Mouse (Mus musculus): ENCODE data around the gene Pou2f3.

Gene Pou2f3

GRCm38 (mm10) chr9:43210190-43210682, at the start of gene Pou2f3:
Pou2f3 (minus strand) TSS chr9:43210369.
- DNase-seq, result peak; percentile 82 to 85

DNA sequence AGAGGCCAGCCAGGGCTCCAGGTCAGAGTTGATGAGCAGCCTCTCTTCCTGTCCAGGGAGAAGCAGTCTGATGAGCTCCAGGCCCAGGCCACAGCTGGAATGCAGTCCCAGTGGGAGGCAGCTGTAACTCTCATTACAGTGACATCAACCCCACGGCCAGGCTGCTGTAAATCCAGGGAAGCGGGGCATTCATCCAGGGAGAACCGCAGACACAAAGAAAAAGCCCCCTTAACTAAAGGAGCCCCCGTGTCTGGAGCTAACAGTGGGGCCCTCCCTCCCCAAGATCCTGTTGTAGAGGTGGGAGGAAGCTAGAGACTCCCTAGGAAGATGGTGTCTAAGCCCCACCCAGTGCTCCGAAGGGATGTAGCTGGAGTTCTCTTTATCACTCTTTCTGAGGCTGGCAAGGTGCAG, 43.1 kb upstream of the Pou2f3 start:
- peak; percentile 62 to 63 for DNase-seq

DNA sequence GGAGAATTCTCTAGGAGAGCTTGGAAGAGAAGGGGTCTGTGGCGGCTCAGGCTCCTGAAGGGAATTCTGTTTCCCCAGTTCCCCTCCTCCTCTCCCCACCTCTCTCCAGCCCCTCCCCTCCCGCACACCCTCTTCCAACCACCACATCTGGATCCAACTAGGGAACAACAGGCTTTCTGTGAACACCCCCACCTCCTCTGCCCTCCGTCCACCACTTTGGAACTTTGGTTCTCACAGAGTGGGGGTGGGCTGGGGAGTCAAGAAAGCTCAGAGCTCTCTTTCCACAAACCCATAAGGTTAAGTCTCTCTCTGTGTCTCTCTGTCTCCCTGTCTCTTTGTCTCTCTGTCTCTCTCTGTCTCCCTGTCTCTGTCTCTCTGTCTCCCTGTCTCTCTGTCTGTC, 42.6 kb upstream of the Pou2f3 start:
- no peak for DNase-seq

DNA sequence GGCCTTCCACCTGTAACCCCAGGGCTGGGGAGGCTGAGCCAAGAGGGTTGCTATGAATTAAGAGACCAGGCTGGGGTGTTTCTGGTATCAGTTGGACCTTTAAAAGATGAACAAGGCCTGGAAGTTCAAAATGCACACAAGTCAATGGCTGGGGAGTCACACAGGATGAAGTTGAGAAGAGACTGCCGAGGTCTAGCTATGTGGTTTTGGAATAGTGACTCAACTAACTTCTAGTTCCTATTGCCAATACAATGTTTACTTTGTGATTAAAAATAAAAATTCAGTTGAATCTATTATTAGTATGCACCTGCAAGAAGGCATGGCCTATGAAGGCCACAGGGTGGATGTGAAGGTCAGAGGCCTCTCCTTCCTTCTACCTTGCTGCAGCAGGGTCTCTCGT, 41.6 kb upstream of the Pou2f3 start:
- DNase-seq, result no peak

DNA sequence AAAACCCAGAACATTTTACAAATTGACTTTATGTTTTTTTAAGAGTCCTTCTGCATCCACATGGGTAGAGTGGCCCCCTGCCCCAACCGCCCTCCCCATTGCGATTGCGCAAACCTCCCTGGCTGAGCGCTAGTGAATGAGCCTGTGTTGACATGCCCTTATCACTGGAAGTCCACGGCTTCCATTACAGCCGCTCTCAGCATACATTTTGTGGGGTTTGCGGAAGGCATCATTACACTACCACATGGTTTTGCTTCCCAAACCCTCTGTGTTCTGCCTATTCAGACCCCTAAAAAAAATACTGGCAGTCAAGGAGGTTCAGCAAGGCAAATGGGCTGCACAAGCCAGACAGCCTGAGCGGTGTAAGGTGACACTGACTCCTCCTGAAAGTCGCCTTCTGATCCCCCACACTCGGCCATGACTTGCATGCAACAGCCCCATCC, 36.6 kb upstream of the Pou2f3 start:
- no peak for DNase-seq

DNA sequence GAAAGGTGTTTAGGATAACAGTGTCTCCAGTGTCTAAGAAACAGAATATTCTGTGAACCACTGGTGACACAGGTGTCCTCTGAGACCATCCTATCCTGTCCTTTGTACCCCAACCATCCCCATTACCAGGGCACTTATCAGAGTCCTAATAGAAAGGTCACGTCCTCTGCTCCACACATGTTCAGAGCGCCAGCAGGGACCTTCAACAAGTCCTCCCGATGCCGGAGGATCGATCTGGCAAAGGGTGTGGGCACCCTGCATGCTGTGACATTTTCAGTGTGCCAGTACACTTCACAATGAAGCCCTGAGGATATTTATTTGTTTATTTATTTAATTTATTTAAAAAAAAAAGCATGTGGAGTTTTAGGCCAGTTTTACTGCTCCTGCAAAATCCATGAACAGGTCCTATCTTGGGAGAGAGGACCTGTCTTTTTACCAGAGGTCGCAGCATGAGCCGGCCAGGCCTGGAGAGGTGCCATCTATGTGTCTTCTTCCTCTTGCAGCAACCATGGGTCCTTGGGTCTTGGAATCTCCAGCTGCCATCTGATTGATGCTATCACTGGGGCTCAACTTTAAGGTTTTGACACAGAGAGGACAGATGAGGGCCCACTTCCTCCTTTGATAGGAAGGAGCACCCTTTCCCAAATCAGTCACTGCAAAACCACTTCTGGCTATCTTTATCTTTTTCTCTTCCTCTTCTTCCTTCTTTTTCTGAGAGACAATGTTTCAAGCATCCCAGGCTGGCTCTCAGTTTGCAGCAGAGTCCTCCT, 35.8 kb upstream of the Pou2f3 start:
- no peak for DNase-seq

DNA sequence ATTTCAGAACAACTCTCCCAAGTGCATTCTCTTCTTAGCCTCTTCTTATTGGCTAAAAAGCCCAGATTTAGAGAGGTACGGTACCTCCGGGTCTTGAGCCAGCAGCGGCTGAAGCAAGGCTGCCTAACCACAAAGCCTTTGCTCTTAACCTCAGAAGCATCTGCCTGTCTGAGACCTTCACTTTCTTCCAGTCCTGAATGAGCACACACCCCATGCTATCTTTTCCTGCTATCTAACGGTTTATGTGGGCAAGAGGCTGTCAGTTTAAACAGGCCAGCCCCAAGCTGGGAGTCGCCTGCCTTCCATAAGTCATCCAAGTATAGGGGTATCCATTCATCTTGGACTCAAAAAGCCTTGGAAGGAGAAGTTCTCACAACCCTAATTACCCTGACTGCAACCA, 32.3 kb upstream of the Pou2f3 start:
- no peak for DNase-seq

- no peak for DNase-seq
Observed at GRCm38 (mm10) chr9:43241970-43242369, 31.8 kb upstream of the Pou2f3 start.

- no peak for DNase-seq
Observed at GRCm38 (mm10) chr9:43241291-43241690, 31.1 kb upstream of the Pou2f3 start.

DNA sequence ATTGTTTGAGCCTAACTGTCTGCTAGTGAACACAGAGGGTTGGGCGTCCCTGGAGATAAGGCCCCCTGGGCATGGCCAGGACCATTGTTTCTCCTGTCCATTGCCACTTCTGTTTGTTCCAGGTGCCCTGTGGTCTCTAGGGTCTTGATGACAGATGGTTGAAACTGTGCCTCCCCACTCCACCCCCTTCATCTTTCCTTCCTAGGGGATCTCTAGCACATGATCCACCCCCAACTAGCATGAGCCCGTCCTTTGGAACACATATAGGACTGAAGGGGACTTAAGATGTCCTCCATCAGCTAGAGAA, 30.4 kb upstream of the Pou2f3 start:
- DNase-seq, result no peak

- peak; percentile 91 to 94 for DNase-seq
Observed at GRCm38 (mm10) chr9:43239712-43240593, 29.8 kb upstream of the Pou2f3 start, which contains the start of gene Oaf. Oaf (minus strand) TSS chr9:43239911.

- DNase-seq, result peak in 1 of 2 experiments; percentile 52
Observed at GRCm38 (mm10) chr9:43238631-43239545, 28.7 kb upstream of the Pou2f3 start.

GRCm38 (mm10) chr9:43238167-43238566, 28.0 kb upstream of the Pou2f3 start:
- no peak for DNase-seq

DNA sequence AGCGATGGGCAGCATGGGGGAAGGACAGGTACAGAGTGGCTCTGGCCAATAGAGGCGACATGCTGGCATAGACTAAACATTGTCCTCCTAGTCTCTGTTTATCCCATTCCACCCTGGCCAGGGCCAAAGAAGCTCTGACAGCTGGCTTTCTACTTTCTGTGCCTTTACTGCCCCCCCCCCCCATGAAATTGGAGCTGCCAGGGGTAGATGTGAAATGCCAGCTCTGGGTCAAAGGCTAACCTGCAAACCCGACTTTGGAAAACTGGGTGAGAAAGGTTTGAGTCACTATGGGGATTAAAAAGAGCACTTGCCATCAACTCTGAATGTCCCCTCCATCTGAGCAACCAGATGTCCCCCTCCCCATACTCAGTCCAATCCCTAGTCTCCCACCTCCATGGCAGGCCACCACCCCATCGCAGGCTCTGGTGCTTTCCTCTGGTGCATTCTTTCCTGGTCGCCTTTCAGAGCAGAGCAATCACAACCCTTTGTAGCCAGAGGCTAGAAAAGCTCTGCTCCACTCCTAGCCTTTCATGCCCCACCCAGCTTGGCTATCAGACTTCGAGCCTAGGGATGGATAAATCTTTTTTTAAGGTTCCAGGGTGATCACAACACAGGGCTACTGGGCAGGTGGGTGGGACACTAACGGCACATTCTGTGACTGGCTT, 27.1 kb upstream of the Pou2f3 start:
- DNase-seq, result peak in 1 of 2 experiments; percentile 43

DNA sequence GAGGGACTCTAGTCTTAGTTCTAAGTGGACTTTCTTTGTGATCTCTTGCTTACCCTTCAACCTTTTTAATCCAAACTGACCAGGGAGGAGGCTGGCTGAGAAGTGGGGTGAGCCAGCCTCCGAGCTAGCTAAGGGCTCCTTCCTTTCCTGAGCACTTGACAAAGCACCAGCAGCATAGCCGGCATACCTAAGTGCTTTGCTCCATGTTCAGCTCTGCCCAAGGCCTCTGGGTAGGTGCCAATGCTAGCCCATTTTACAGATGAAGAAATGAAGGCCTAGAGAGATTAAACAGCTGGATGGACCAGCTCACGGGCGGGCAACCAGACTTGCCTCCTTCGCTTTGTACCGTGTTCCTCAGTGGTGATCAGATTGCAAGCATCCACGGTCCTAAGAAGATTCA, 26.4 kb upstream of the Pou2f3 start:
- no peak for DNase-seq

- no peak for DNase-seq
Observed at GRCm38 (mm10) chr9:43236106-43236505, 25.9 kb upstream of the Pou2f3 start.

DNA sequence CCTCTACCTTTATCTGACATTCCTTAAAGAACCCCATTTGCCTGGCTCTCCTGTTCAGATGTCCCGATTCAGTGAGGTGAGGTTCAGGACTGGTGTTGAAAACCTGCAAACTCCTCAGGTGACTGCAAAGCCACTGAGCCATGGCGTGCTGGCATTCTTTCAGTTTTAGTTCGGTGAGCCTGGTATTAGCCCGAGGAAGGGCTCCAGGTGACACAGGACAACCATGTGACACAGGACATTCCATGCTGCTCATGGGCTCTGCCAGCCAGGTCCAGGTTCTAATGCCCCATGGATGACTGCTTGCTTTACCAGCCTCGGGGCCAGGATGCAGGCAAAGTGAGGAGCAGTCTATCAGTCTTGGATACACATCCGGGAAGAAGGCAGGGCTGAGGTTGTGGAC, 25.2 kb upstream of the Pou2f3 start:
- peak; percentile 80 to 87 for DNase-seq

GRCm38 (mm10) chr9:43234496-43234895, 24.3 kb upstream of the Pou2f3 start:
- no peak for DNase-seq

DNA sequence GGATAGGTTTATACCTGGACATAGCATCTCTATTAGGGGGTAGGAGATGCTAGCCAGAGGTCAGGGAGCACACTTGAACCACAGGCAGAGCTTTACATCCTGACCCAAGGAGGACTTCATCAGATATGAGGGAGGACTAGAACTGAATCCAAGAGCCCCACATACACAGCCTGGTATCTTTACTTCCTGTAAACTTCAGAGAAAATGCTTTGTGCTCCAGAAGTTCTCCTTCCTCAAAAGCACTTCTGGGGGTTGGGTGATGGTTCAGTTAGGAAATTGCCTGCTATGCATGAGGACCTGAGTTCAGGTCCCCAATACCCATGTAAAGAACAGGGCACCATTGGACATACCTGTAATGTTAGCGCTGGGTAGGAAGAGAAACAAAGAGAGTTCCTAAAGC, 23.3 kb upstream of the Pou2f3 start:
- DNase-seq, result no peak

GRCm38 (mm10) chr9:43233044-43233443, 22.9 kb upstream of the Pou2f3 start:
- DNase-seq, result no peak

GRCm38 (mm10) chr9:43232286-43232685, 22.1 kb upstream of the Pou2f3 start:
- no peak for DNase-seq

DNA sequence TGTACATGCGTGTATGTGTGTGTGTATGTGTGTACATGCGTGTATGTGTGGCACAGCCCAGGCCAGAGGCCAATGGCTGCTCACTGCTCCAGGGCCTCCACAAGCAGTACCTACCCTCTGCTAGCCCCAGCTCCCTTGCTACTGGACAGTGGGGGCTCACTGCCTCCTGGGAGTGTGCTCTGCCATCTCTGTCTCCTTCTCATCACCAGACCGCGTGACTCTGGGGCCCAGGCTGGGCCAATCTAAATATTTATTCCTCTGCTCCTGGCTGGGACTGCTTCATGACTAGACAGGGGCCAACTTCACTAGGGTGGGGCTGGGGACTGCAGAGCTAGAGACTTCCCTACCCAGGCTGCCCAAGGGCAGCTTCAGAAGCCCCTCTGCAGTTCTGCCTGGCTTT, 21.6 kb upstream of the Pou2f3 start:
- DNase-seq, result peak in 1 of 2 experiments; percentile 24
